Mouse (Mus musculus): ENCODE measurements around the gene Gm10972. TPM values are rescaled to one million over a fixed set of nuclear protein-coding genes. Genes with fewer than 3 reads are reported as not detected.
"Not testable (repeated sequence)": the region's sequence is repeated elsewhere in the genome, so short reads cannot be mapped to it uniquely, and the experiment has no call there.

Gene Gm10972
- not detected in 2 replicates for polyA plus RNA-seq (2014; fragmentation: Nextera tagmentation; extraction: Ambion mirVana)

DNA sequence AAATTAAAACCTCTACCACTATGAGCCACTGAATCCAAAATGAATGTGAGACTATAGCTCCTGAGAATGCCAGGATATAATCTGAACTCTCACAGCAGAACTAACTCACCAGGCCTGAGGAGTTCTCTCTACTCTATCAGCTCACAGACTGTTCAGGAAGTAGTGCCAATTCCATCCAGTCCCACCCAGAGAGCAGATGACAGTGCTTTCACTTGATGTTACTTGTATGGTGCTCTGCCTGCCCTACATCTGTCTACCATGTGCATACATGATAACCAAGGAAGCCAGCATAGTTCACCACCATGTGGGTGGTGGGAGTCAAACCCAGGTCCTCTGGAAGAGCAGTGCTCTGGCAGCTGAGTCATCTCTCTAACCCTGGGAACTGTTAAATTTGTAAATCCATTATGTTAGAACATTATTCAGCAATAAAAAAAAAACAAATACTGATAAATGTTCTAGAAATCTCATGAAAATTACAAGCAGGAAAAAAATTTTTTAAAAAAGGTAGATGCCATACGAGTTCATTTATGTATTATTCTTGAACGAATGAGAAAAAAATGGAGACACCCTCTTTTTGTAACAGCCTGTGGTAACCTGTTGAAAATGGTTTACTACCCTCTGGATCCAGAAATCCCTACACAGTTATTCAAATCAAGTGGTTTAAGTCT is at the start of gene Gm10972:
Gene Gm10972, plus strand, starts transcription at position 618 of the 668 bp plus-strand sequence.
- H3K27me3 ChIP-seq (ENCODE audit: control insufficient read depth, insufficient read depth, low read length); H3K4me2 ChIP-seq (ENCODE audit: low read depth, low read length, severe bottlenecking); ATAC-seq (replicated peaks; ENCODE audit: low FRiP score); H3K9ac ChIP-seq (ENCODE audit: low read length); H3K4me3 ChIP-seq (ENCODE audit: low read depth, low read length); H3K4me1 ChIP-seq (replicated peaks; ENCODE audit: control insufficient read depth, insufficient read depth, low read length); H3K9me3 ChIP-seq (ENCODE audit: control insufficient read depth, low read length); DNase-seq (ENCODE audit: low spot score); H3K27ac ChIP-seq (ENCODE audit: low read depth, low read length); H3K36me3 ChIP-seq (ENCODE audit: control insufficient read depth, insufficient read depth, low read length): not testable (repeated sequence)
- 80% methylated on average over 2 of the region's 2 CpGs for WGBS

GRCm38 (mm10) chr3:94595871-94596287 is 47.0 kb upstream of the Gm10972 start:
- Histone ChIP-seq H3K27ac (ENCODE audit: low read depth, low read length) (no peak overlapping the region), H3K9me3 (ENCODE audit: control insufficient read depth, low read length) (no peaks in the 10 kb centered on the region), H3K4me2 (ENCODE audit: low read depth, low read length, severe bottlenecking) (no peak overlapping the region), H3K36me3 (ENCODE audit: control insufficient read depth, insufficient read depth, low read length) (no peaks in the 10 kb centered on the region), H3K4me1 (replicated peaks; ENCODE audit: control insufficient read depth, insufficient read depth, low read length) (no peaks in the 10 kb centered on the region), H3K27me3 (ENCODE audit: control insufficient read depth, insufficient read depth, low read length) (no peaks in the 10 kb centered on the region), H3K9ac (ENCODE audit: low read length) (no peak overlapping the region), H3K4me3 (ENCODE audit: low read depth, low read length) (no peak overlapping the region)
- ATAC-seq (replicated peaks; ENCODE audit: low FRiP score), result no peak
- WGBS, result 92% methylated on average over 6 of the region's 6 CpGs
- no peak for DNase-seq (ENCODE audit: low spot score)

DNA sequence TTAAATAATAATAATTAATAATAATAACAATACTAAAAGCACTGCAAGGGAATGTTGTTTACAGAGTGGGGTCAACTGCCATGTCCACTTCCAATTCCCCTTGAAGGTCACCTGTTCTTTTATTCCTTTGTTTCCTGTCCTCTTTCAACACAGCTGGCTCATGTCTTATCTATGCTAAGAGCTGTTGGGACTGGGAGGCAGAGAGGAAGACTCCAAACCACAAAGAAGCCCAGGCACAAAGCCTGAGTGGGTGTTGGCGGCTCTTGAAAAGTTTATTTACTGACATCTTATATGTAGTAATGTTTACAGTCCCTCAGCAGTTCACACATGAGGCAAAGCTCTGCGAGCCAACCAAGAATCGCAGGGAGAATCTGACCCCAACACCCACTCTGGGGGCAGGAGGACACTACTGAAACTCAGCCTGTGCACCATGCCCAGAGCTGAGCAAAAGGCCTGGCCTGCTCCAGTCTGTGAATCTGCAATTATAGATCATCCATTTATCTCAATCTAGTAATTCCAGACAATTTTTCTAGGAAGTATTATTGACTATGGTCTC is 45.6 kb upstream of the Gm10972 start:
- no peaks in the 10 kb centered on the region for H3K4me1 ChIP-seq (replicated peaks; ENCODE audit: control insufficient read depth, insufficient read depth, low read length)
- no peak for ATAC-seq (replicated peaks; ENCODE audit: low FRiP score)
- WGBS, result 86% methylated on average over 3 of the region's 3 CpGs
- no peaks in the 10 kb centered on the region for H3K36me3 ChIP-seq (ENCODE audit: control insufficient read depth, insufficient read depth, low read length)
- no peak overlapping the region for H3K4me2 ChIP-seq (ENCODE audit: low read depth, low read length, severe bottlenecking)
- H3K4me3 ChIP-seq (ENCODE audit: low read depth, low read length), result no peak overlapping the region
- H3K27me3 ChIP-seq (ENCODE audit: control insufficient read depth, insufficient read depth, low read length), result no peaks in the 10 kb centered on the region
- DNase-seq (ENCODE audit: low spot score), result no peak
- H3K9ac ChIP-seq (ENCODE audit: low read length), result no peak overlapping the region
- no peak overlapping the region for H3K27ac ChIP-seq (ENCODE audit: low read depth, low read length)
- no peaks in the 10 kb centered on the region for H3K9me3 ChIP-seq (ENCODE audit: control insufficient read depth, low read length)

GRCm38 (mm10) chr3:94601959-94602358 is 41.0 kb upstream of the Gm10972 start:
- Histone ChIP-seq H3K4me3 (ENCODE audit: low read depth, low read length) (no peak overlapping the region), H3K9ac (ENCODE audit: low read length) (no peak overlapping the region), H3K4me2 (ENCODE audit: low read depth, low read length, severe bottlenecking) (no peak overlapping the region), H3K36me3 (ENCODE audit: control insufficient read depth, insufficient read depth, low read length) (no peaks in the 10 kb centered on the region), H3K27me3 (ENCODE audit: control insufficient read depth, insufficient read depth, low read length) (no peaks in the 10 kb centered on the region), H3K4me1 (replicated peaks; ENCODE audit: control insufficient read depth, insufficient read depth, low read length) (no peaks in the 10 kb centered on the region), H3K27ac (ENCODE audit: low read depth, low read length) (no peak overlapping the region), H3K9me3 (ENCODE audit: control insufficient read depth, low read length) (no peaks in the 10 kb centered on the region)
- ATAC-seq (replicated peaks; ENCODE audit: low FRiP score) (no peak), DNase-seq (ENCODE audit: low spot score) (peak; percentile 68)
- WGBS, result 6% methylated on average over 4 of the region's 4 CpGs

DNA sequence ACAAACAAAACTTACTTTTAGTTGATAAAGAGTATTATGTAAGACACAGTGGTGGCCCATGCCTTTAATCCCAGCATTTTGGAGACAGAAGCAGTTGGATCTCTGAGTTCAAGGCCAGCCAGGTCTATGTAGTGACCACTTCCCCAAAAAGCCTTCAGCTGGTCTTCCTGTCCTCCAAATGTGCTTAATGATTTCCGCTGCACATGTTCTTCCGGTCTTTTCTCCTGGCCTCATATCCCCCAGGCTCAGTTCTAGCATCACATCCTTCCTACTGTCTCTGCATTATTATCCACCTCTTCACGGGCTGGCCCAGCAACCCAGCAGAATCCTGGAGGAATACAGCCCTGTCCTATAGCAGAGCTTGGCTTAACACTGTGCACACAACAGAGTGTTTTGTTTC is 33.3 kb upstream of the Gm10972 start:
- no peaks in the 10 kb centered on the region for H3K36me3 ChIP-seq (ENCODE audit: control insufficient read depth, insufficient read depth, low read length)
- H3K4me1 ChIP-seq (replicated peaks; ENCODE audit: control insufficient read depth, insufficient read depth, low read length), result no peaks in the 10 kb centered on the region
- H3K9ac ChIP-seq (ENCODE audit: low read length), result no peak overlapping the region
- DNase-seq (ENCODE audit: low spot score) (no peak), ATAC-seq (replicated peaks; ENCODE audit: low FRiP score) (no peak)
- WGBS, result 93% methylated on average over 3 of the region's 3 CpGs
- no peaks in the 10 kb centered on the region for H3K9me3 ChIP-seq (ENCODE audit: control insufficient read depth, low read length)
- H3K27ac ChIP-seq (ENCODE audit: low read depth, low read length), result no peak overlapping the region
- H3K4me3 ChIP-seq (ENCODE audit: low read depth, low read length), result no peak overlapping the region
- H3K27me3 ChIP-seq (ENCODE audit: control insufficient read depth, insufficient read depth, low read length), result no peaks in the 10 kb centered on the region
- H3K4me2 ChIP-seq (ENCODE audit: low read depth, low read length, severe bottlenecking), result no peak overlapping the region

DNA sequence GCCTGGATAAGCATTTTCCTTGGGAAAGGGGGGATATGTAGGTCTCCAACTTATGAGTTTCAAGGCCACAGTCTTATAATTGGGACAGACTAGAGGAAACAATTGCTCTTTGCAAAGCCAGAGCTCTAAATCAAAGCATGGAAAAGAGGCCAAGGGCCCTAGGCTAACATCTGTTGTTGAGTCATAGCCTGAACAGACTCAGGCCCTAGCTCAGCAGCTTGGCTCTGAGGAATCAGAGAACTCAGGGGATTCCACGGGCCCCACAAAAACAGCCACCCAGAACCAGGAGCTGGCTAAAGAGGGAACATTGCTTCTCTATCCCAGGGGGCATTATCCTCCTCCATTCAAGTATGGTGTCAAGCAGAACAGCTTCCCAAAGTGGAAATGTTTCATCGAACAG is 32.3 kb upstream of the Gm10972 start:
- Histone ChIP-seq H3K27ac (ENCODE audit: low read depth, low read length) (no peak overlapping the region), H3K9ac (ENCODE audit: low read length) (no peak overlapping the region), H3K36me3 (ENCODE audit: control insufficient read depth, insufficient read depth, low read length) (no peaks in the 10 kb centered on the region), H3K4me2 (ENCODE audit: low read depth, low read length, severe bottlenecking) (no peak overlapping the region), H3K4me1 (replicated peaks; ENCODE audit: control insufficient read depth, insufficient read depth, low read length) (no peaks in the 10 kb centered on the region), H3K4me3 (ENCODE audit: low read depth, low read length) (no peak overlapping the region), H3K9me3 (ENCODE audit: control insufficient read depth, low read length) (no peaks in the 10 kb centered on the region), H3K27me3 (ENCODE audit: control insufficient read depth, insufficient read depth, low read length) (no peaks in the 10 kb centered on the region)
- ATAC-seq (replicated peaks; ENCODE audit: low FRiP score) (no peak), DNase-seq (ENCODE audit: low spot score) (peak; percentile 32)
- 88% methylated on average over 2 of the region's 2 CpGs for WGBS

DNA sequence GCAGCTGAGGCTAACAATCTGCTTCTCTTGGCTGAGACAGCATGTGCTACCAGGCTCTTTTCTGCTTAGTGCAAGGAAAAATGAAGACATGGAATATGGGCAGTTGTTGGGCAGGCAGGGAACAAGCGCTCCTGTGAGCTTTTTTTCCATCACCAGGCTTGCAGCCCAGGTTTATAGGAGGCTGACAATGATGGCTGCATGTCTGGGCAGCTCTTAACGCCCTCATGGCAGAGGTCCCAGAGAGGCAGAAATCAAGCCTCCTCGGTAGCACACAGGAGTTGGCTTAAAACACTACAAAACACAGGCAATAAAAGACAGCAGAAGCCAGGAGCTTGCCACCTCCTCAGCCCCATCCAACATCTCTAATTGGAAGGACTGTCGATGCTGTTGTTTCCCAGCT is 31.6 kb upstream of the Gm10972 start:
- Histone ChIP-seq H3K36me3 (ENCODE audit: control insufficient read depth, insufficient read depth, low read length) (no peaks in the 10 kb centered on the region), H3K27ac (ENCODE audit: low read depth, low read length) (no peak overlapping the region), H3K4me1 (replicated peaks; ENCODE audit: control insufficient read depth, insufficient read depth, low read length) (no peaks in the 10 kb centered on the region), H3K27me3 (ENCODE audit: control insufficient read depth, insufficient read depth, low read length) (no peaks in the 10 kb centered on the region), H3K9me3 (ENCODE audit: control insufficient read depth, low read length) (no peaks in the 10 kb centered on the region), H3K4me2 (ENCODE audit: low read depth, low read length, severe bottlenecking) (no peak overlapping the region), H3K9ac (ENCODE audit: low read length) (no peak overlapping the region), H3K4me3 (ENCODE audit: low read depth, low read length) (no peak overlapping the region)
- ATAC-seq (replicated peaks; ENCODE audit: low FRiP score) (no peak), DNase-seq (ENCODE audit: low spot score) (no peak)
- 84% methylated on average over 4 of the region's 4 CpGs for WGBS

DNA sequence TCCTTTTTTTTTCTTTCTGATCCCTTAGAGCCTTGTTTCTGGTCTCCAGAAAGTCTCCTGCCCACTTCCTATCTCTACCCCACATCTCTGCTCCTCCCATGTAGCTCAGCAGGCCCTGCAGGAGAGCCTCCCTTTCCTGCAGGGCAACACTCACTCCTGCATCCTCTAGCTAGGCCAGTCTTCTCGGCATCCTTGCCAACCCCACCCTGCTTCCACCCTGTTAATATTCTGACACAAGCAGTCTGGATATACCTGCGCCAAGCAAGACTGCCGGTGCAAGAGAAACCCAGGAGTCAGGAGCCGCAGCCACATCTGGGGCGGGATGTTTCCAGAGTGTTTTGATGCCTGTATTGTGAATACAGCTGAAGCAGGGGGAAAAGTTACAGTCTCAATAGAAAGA is 31.1 kb upstream of the Gm10972 start:
- H3K4me1 ChIP-seq (replicated peaks; ENCODE audit: control insufficient read depth, insufficient read depth, low read length), result no peaks in the 10 kb centered on the region
- no peak for ATAC-seq (replicated peaks; ENCODE audit: low FRiP score)
- no peak overlapping the region for H3K4me2 ChIP-seq (ENCODE audit: low read depth, low read length, severe bottlenecking)
- H3K36me3 ChIP-seq (ENCODE audit: control insufficient read depth, insufficient read depth, low read length), result no peaks in the 10 kb centered on the region
- no peak overlapping the region for H3K9ac ChIP-seq (ENCODE audit: low read length)
- no peak overlapping the region for H3K4me3 ChIP-seq (ENCODE audit: low read depth, low read length)
- WGBS, result 81% methylated on average over 5 of the region's 5 CpGs
- peak; percentile 36 for DNase-seq (ENCODE audit: low spot score)
- H3K9me3 ChIP-seq (ENCODE audit: control insufficient read depth, low read length), result no peaks in the 10 kb centered on the region
- no peak overlapping the region for H3K27ac ChIP-seq (ENCODE audit: low read depth, low read length)
- no peaks in the 10 kb centered on the region for H3K27me3 ChIP-seq (ENCODE audit: control insufficient read depth, insufficient read depth, low read length)

GRCm38 (mm10) chr3:94612274-94612673 is 30.6 kb upstream of the Gm10972 start:
- no peak overlapping the region for H3K4me3 ChIP-seq (ENCODE audit: low read depth, low read length)
- no peaks in the 10 kb centered on the region for H3K4me1 ChIP-seq (replicated peaks; ENCODE audit: control insufficient read depth, insufficient read depth, low read length)
- WGBS, result 85% methylated on average over 1 of the region's 1 CpGs

More at GRCm38 (mm10) chr3:94612274-94612673, 30.6 kb upstream of the Gm10972 start:
- Histone ChIP-seq H3K9ac (ENCODE audit: low read length) (no peak overlapping the region), H3K9me3 (ENCODE audit: control insufficient read depth, low read length) (no peaks in the 10 kb centered on the region), H3K36me3 (ENCODE audit: control insufficient read depth, insufficient read depth, low read length) (no peaks in the 10 kb centered on the region), H3K27ac (ENCODE audit: low read depth, low read length) (no peak overlapping the region), H3K4me2 (ENCODE audit: low read depth, low read length, severe bottlenecking) (no peak overlapping the region), H3K27me3 (ENCODE audit: control insufficient read depth, insufficient read depth, low read length) (no peaks in the 10 kb centered on the region)
- peak; percentile 16 for DNase-seq (ENCODE audit: low spot score)
- no peak for ATAC-seq (replicated peaks; ENCODE audit: low FRiP score)
